Mouse (Mus musculus) stomach, postnatal 0 days (tissue): ENCODE data around the gene Asna1. TPM values are rescaled to one million over a fixed set of nuclear protein-coding genes. Genes with fewer than 3 reads are reported as not detected.

Experiments
- ATAC-seq: fragments of 200-750 bp; cut with Nextera tagmentation; 2 replicates; pipeline ENCODE4 v1.8.0; 2017; ENCODE audit not compliant: low FRiP score, low TSS enrichment
- DNase-seq: peaks from one replicate; pipeline ENCODE4 v3.0.0-alpha.2; 2016; ENCODE audit warnings: low spot score
- H3K27ac ChIP-seq: fragments of 300-500 bp; sonication (generic); replicated peaks from 2 replicates; pipeline ENCODE4 v1.5.1; 2014; ENCODE audit warnings: mild to moderate bottlenecking, control low read depth
- H3K27me3 ChIP-seq: fragments of 300-500 bp; sonication (generic); 2 replicates; pipeline ENCODE4 v1.6.1; 2014; ENCODE audit warnings: low read length; ENCODE audit not compliant: control insufficient read depth, insufficient read depth
- H3K36me3 ChIP-seq: fragments of 300-500 bp; sonication (generic); 2 replicates; pipeline ENCODE4 v1.6.1; 2014; ENCODE audit warnings: low read length, mixed read lengths; ENCODE audit not compliant: control insufficient read depth, insufficient read depth
- H3K4me1 ChIP-seq: fragments of 300-500 bp; sonication (generic); replicated peaks from 2 replicates; pipeline ENCODE4 v1.6.1; 2014; ENCODE audit warnings: antibody characterized with exemption; ENCODE audit not compliant: control insufficient read depth, insufficient read depth
- H3K4me2 ChIP-seq: fragments of 300-500 bp; sonication (generic); replicated peaks from 2 replicates; pipeline ENCODE4 v1.6.1; 2014; ENCODE audit warnings: low read depth, mild to moderate bottlenecking, control low read depth, moderate library complexity
- H3K4me3 ChIP-seq: fragments of 300-500 bp; sonication (generic); 2 replicates; pipeline ENCODE4 v1.5.1; 2014; ENCODE audit warnings: low read depth, low read length, control low read depth
- H3K9ac ChIP-seq: fragments of 300-500 bp; sonication (generic); 2 replicates; pipeline ENCODE4 v1.6.1; 2014; ENCODE audit warnings: mild to moderate bottlenecking, low read length, control low read depth, mixed read lengths
- H3K9me3 ChIP-seq: fragments of 300-500 bp; sonication (generic); 2 replicates; pipeline ENCODE4 v1.6.1; 2016; ENCODE audit warnings: low read length; ENCODE audit not compliant: control insufficient read depth
- CTCF ChIP-seq: IDR thresholded peaks from 2 replicates; pipeline ENCODE4 v1.5.1; 2016; ENCODE audit warnings: antibody characterized with exemption, low read depth, mild to moderate bottlenecking, moderate library complexity
- EP300 ChIP-seq: optimal IDR thresholded peaks from 2 replicates; pipeline ENCODE3; 2016; ENCODE audit warnings: antibody characterized with exemption
- WGBS: fragments of 180-500 bp; shearing (Covaris S2); extraction: QIAGEN DNeasy Blood & Tissue Kit; methylation state at CpG from one replicate; pipeline ENCODE4 v1.1.7; 2014; 5-methylcytosine and 5-hydroxymethylcytosine counted together
- polyA plus RNA-seq: library from polyadenylated mRNA; unstranded; fragments of >200 nt; fragmentation: Nextera tagmentation; extraction: Ambion mirVana; gene quantifications from 2 replicates; pipeline ENCODE4 v1.2.1, GENCODE M21; 2015

The Asna1 gene
- polyA plus RNA-seq, 1 experiment from 2014 or later, result 68.0 TPM

DNA sequence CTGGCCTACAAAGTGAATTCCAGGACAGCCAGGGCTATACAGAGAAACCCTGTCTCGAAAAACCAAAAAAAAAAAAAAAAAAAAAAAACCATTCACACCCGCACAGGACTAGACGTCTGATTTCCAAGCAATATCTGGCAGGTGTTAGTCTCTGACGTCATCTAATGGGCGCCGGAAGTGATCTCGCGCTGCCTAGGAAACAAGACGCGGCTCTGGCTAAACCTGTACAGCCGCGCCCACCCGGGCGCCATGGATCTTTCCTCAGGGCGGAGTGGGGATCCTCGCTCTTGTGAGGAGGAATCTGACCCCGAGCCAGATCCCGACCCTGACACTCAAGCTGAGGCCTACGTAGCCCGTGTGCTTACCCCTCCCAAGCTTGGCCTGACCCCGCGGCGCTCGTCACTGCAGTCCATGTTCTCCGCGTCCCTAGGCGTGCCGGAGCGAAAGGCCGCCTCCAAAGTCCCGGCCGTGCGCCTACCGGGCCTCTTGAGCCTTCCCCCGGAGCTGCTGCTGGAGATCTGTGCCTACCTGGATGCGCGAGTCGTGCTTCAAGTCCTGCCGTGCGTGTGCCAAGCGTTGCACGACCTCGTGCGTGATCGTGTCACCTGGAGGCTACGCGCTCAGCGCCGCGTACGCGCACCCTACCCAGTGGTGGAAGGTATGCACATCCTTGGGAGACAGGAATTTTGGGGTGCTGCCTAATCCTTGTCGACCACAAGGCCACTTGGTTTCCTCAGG lies 35.0 kb upstream of the Asna1 start, which contains the start of gene Fbxw9:
Gene Fbxw9, plus strand, starts transcription at position 177 of the 738 bp plus-strand sequence.
- WGBS, result under 1% methylated on average over 52 of the region's 53 CpGs
- H3K27ac ChIP-seq, result peak within 1 kb of the TSS; percentile 76

DNA sequence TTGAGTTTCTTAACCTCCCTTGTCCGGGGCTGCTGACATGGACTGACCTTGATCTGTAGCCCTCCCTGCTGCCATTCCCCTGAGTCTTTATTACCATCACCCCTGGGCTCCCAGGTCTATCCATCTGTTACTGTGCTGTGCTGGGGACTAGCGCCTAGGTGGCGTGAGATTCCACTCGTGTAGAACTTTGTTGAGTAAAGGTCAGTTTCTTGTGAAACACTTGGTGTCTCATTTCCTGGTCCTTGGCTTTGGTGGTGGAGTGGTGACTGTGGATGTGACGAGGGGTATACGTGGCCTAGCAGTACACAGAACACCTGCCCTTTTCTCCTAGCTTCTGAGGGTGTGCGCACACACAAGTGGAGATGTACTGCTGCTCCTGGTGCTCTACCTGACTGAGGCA lies 32.3 kb upstream of the Asna1 start:
- Histone ChIP-seq H3K27me3 (no peaks in the 10 kb centered on the region), H3K27ac (no peak overlapping the region), H3K4me1 (peaks cover 4% of the 10 kb centered on the region; the same call in 1 of the 2 replicates), H3K4me2 (no peak overlapping the region), H3K36me3 (peaks cover 23% of the 10 kb centered on the region), H3K9ac (no peak overlapping the region), H3K9me3 (no peaks in the 10 kb centered on the region), H3K4me3 (no peak overlapping the region)
- DNase-seq (no peak), ATAC-seq (no peak)
- TF ChIP-seq CTCF (0 out of 2 replicates have a peak, but pooled peaks have one; percentile 3), EP300 (no peak)
- 77% methylated on average over 7 of the region's 7 CpGs for WGBS

More for the DNA sequence above, 35.0 kb upstream of the Asna1 start, which contains the start of gene Fbxw9:
- peak; percentile 94 for DNase-seq
- H3K9me3 ChIP-seq, result no peaks in the 10 kb centered on the region
- TF ChIP-seq CTCF (0 out of 2 replicates have a peak, but pooled peaks have one; percentile 20), EP300 (no peak)
- peak within 1 kb of the TSS; percentile 97 for H3K4me2 ChIP-seq
- H3K9ac ChIP-seq, result peak within 1 kb of the TSS; percentile 76
- peak; percentile 91 for ATAC-seq
- H3K36me3 ChIP-seq, result peaks cover 2% of the 10 kb centered on the region; the same call in 1 of the 2 replicates
- H3K27me3 ChIP-seq, result no peaks in the 10 kb centered on the region
- peak within 1 kb of the TSS; percentile 81 for H3K4me3 ChIP-seq
- H3K4me1 ChIP-seq, result peaks cover 4% of the 10 kb centered on the region; the same call in 1 of the 2 replicates

DNA sequence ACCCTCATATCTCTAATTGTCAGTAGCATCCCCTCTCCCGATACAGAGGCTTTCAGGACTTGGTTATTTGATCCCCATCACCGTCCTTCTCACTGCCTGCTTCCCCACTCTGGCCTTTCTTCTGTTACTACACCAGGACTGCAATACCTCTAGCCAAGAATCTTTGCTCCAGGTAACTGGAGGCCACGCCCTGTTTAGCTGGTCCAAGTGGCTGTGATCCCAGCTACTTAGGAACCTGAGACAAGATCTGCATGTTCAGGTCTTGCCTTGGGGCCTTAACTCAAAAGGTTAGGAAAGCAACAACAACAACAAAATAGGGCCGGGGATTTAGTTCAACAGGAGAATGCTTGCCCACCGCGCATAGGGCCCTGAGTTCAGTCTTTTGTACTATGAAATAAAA lies 18.5 kb upstream of the Asna1 start:
- WGBS, result 88% methylated on average over 6 of the region's 6 CpGs

DNA sequence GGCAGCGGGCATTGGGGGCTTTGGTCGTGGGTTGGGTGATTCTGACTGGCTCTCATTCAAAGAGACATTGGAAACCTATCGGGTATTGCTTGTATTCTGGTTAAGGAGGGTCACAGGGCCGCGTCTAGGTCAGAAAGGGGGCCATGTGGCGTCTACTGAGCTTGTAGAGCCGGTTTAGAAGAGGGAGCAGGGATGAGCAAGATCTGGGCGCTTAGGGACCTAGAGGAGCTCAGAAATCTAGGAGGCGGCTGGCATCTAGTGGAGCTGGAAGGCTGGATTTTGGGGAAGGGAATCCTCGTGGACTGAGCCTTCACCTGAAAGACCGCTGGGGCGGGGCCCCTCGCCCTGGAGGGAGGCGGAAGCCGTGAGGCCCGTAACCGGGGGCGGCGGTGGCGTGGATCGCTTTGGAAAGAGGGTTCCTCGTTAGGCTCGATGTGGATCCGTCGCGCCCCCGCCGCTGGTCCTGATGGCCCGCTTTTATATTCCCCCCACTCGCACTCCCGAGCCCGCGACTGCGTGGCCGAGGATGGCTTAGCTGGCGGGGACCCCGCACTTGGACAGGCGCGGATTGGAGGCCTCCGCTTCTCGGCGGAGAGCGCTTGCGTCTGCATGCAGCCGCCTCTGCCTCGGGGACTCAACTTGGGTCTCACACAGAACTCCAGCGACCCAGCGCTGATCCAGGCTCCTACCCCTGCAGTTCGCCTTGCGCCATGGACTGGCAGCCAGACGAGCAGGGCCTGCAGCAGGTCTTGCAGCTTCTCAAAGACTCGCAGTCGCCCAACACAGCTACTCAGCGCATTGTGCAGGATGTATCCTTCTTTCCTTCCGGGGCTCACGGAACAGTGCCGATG lies 12.8 kb upstream of the Asna1 start:
- TF ChIP-seq CTCF (peak; percentile 19; the same call in 1 of the 2 replicates), EP300 (no peak)
- DNase-seq (peak; percentile 79), ATAC-seq (peak; percentile 18; the same call in 1 of the 2 replicates)
- H3K4me2 ChIP-seq, result peak overlapping the region; percentile 95
- peaks cover 10% of the 10 kb centered on the region for H3K36me3 ChIP-seq
- peak overlapping the region; percentile 86 for H3K9ac ChIP-seq
- no peaks in the 10 kb centered on the region for H3K27me3 ChIP-seq
- peak overlapping the region; percentile 99 for H3K27ac ChIP-seq
- peak overlapping the region; percentile 79 for H3K4me3 ChIP-seq
- 2% methylated on average over 50 of the region's 57 CpGs for WGBS
- no peaks in the 10 kb centered on the region for H3K9me3 ChIP-seq
- no peaks in the 10 kb centered on the region for H3K4me1 ChIP-seq

More for the DNA sequence above, 18.5 kb upstream of the Asna1 start:
- ATAC-seq, result no peak
- no peak overlapping the region for H3K9ac ChIP-seq
- no peaks in the 10 kb centered on the region for H3K4me1 ChIP-seq
- DNase-seq, result no peak
- H3K9me3 ChIP-seq, result no peaks in the 10 kb centered on the region
- no peak overlapping the region for H3K4me2 ChIP-seq
- H3K4me3 ChIP-seq, result no peak overlapping the region
- H3K36me3 ChIP-seq, result peaks cover 36% of the 10 kb centered on the region
- no peaks in the 10 kb centered on the region for H3K27me3 ChIP-seq
- no peak overlapping the region for H3K27ac ChIP-seq
- no peak for TF ChIP-seq CTCF
- no peak for TF ChIP-seq EP300

DNA sequence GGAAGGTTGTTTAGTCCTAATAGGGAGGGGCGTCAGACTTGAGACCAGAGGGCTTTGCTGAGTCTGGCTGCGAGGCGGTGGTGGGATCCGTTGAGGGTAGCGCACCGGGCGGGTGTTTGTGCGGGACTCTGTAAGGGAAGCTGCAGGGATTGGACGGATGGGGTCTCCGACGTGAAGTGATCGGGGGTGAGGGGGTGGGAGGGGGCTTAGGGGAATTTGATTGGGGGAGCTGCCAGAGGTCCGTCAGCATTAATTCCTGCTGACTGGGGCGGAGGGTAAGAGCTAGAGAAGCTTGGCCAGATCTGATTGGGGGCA lies 12.2 kb upstream of the Asna1 start:
- TF ChIP-seq EP300 (no peak), CTCF (no peak)
- H3K9ac ChIP-seq, result peak overlapping the region; percentile 86
- H3K4me2 ChIP-seq, result peak overlapping the region; percentile 95
- ATAC-seq (peak; percentile 35), DNase-seq (no peak)
- peak overlapping the region; percentile 99 for H3K27ac ChIP-seq
- no peaks in the 10 kb centered on the region for H3K27me3 ChIP-seq
- peak overlapping the region; percentile 79 for H3K4me3 ChIP-seq
- H3K9me3 ChIP-seq, result no peaks in the 10 kb centered on the region
- peaks cover 14% of the 10 kb centered on the region for H3K36me3 ChIP-seq
- no peaks in the 10 kb centered on the region for H3K4me1 ChIP-seq
- WGBS, result 2% methylated on average over 14 of the region's 14 CpGs
